Mouse (Mus musculus) urinary bladder, postnatal 14 days (tissue): ENCODE measurements around the gene Itga9.

Experiments used
- DNase-seq: peaks from one replicate; pipeline ENCODE4 v3.0.0; 2021; ENCODE audit warnings: low spot score

Gene Itga9

GRCm38 (mm10) chr9:118822186-118822555 is 215.7 kb downstream of the Itga9 start:
- no peak for DNase-seq

DNA sequence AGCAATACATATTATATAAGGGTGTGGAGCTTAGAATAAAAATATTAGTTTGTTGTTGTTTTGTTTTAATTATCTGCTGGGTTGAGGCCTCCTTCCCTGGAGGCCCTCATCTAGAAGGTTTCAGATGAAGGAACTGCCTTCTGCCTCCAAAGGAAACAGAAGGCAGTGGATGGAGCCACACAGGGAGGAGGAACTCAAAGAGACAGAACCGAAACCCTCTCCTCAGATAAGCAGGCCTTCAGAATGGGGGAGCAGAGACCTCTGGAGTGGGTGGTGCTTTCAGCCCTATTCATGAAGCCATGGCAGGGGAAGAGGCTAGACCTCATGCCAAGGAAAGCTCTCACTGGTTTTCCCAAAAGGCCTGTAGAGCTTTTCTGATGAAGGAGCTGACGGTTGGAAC is 216.1 kb downstream of the Itga9 start:
- DNase-seq, result no peak

- DNase-seq, result peak; percentile 13
Measured at GRCm38 (mm10) chr9:118831080-118831479, 224.6 kb downstream of the Itga9 start.

- DNase-seq, result no peak
Measured at GRCm38 (mm10) chr9:118832533-118832932, 226.0 kb downstream of the Itga9 start.

DNA sequence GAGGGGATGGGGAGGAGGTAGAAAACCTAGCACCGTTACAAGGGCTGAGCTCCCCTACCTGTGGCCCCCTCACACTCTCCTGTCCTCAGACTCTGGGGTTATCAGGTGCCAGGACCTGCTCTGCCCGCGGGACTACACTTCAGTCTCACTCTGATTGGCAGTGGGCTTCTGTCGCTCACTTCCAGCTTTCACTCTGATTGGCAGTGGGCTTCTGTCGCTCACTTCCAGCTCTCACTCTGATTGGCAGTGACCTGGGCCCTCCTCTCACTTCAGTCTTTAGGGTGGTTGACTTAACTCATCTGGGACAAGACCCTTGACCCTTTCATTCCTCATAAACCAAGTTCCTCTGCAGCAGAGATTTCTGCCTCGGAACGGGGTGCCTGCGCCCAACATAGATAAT is 226.9 kb downstream of the Itga9 start:
- no peak for DNase-seq

GRCm38 (mm10) chr9:118838910-118839667 is 232.6 kb downstream of the Itga9 start:
- DNase-seq, result no peak

DNA sequence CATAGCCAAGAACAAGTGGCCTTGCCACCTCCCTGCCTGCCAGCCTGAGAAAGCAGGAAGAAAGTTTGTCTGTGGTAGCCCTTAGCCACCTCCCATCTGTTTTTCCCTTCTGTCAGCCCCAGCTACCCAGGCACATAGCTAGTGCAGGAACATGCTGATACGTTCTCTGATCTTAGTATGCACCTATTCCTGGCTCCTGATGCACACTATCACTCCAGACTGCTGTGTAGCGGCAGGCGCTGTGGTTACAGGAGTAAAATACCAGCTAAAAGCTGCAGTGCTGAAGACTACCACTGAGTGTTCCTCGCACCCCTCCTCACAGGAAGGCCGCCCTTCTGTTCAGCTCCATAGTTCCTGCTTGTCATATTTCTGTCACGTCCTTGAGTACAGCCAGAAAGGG is 234.8 kb downstream of the Itga9 start:
- DNase-seq, result no peak

- DNase-seq, result no peak
Measured at GRCm38 (mm10) chr9:118841907-118842432, 235.5 kb downstream of the Itga9 start.

GRCm38 (mm10) chr9:118843711-118844110 is 237.2 kb downstream of the Itga9 start:
- DNase-seq, result no peak

DNA sequence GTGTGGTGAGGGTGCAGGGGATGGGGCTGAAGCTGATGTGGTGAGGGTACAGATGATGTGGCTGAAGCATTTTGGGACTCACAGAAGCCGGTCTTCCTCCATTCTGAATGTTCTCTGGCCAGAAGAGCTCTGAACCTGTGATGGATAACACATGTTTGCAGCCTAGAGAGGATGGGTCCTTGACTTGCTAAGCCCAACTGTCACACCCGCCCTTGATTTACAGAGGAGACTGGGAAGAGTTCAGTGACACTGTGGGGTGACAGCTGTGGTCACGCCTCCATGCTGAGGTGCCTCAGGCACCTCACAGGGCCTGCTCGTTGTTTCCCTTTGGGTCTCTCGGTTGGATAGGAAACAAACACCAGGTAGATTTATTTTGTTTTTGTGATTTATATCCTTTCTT is 238.5 kb downstream of the Itga9 start:
- DNase-seq, result no peak

DNA sequence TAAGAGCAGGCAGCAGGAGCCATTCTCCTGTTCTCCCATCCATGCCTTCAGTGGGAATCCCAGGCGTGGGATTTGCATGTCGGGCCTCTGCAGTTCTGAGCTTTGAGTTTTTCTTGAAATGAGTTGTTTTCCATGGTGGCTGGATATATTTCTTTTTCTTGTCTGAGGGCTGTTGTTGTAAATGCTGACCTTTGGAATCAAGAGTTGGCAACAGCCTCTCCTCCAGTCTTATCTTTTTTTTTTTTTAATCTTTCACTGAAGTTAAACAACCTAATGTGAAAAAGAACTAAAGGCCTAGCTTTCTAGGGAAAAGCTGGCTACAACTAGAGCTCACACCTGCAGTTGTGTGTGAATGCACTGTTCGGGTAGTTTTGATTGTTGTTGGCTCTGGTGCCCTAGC is 240.3 kb downstream of the Itga9 start:
- DNase-seq, result no peak

GRCm38 (mm10) chr9:118856665-118857064 is 250.2 kb downstream of the Itga9 start:
- DNase-seq, result no peak

DNA sequence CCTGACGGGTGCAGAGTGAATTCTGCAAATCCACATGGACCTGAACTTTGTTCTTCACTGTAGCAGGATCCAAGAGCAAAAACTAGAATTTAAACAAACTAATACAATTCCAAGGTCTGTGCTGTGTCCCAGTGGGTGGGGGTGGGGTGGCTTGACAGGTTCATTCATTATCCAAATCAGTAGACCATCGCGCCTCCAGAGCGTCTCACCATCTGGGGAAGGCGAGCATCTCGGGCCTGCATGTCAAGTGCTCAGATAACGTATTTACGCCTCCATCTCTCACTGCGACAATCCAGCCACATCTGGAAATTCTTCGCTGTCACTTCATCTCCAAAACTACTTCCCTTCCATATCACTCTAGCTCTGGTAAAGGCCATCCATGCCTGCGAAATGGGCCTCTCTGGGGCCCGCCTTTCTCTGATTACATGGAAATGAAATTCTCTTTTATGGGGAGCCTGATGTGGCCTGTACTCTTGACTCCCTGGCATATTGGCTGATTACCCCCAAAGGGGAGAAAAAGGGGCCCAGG is 254.2 kb downstream of the Itga9 start:
- no peak for DNase-seq

DNA sequence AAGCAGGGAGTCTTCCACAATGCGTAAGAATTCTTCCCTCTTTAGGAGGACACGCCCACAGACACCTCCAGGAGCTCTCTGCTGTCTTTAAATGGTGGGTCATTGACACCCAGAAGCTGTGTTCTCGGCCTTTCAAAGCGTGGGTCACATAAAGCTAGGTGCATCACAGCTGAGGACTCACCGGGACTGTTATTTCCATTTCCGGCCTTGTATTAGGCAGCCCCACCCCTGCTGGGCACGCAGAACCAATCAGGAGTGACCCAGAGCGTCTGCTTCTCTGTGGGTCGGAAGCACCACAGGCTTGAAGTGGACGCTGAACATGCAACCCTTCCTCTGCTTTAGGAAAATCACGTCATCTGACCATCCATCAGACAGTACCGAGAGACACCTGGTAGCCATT is 255.7 kb downstream of the Itga9 start:
- no peak for DNase-seq

GRCm38 (mm10) chr9:118862852-118863260 is 256.4 kb downstream of the Itga9 start:
- DNase-seq, result no peak

DNA sequence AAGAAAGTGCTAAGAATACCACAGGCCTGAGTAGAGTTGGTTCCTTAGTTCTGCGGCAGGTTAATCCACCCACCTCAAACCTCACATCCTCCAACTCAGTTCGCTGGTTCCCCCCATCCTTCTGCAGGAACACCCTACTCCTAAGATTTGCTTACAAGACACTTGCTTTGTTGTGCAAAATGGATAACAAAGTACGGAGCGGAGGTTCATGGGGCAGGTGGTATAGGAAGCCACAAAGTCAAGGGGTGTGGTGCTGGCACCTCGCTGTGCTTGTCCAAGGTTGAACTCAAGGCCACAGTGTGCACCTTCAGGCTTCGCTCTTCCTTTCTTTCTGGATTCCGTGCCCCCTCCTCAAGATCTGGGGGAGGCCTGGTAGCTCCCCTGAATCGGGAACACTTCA is 257.0 kb downstream of the Itga9 start:
- DNase-seq, result no peak

DNA sequence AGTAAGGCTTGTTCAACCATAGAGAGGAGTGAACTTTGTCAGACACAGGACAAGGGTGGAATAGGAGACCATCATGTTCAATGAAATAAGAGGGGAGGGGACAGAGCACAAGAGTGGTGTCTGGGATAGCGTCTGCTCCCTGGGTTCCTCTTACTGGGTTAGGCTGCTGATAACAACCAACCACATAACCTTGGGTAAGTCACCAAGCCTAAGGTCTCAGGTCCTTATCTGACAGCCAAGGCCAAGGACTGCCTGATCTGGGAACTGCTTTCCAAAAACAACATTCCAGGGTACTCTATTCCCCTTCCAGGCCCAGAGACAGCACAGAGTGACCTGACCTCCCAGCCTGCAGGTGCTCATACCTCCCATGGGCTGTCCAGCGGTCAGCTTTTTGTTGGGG is 260.5 kb downstream of the Itga9 start:
- DNase-seq, result no peak

DNA sequence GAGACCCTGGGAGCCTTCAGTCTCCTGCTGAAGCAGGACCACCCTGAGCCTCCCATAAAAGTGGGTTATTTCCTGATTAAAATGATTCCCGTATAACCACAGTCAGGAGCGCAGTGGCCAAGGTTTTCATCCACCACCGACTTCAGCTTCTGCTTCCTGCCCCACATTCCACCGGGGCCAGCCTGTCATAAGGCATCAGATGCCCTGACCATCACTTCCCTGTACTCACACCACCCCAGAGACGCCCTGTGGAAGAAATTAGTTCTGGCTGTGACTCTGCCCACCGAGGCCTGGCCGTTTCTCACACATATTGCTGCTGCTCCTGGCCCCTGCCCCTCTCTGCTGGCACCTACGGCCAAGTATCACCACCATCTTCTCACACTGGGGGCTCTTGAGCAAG is 261.4 kb downstream of the Itga9 start:
- no peak for DNase-seq

DNA sequence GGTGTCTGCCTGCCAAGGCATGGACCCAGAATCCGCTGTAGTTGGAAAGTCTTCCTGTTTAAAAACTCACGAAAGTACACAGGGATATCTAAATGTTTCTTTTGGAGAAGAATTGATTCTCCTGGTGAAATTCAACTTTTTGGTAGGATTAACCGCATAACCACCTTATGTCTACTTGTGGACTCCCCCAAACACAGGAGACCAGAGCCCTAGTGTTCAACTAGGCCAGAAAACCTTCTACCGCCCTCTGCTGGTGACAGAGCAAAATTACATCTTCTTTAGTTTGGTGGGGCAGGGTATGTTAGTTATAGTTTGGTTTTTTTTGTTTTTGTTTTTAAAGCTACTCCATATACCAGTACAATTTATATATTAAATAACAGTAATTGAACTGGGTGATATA is 264.6 kb downstream of the Itga9 start:
- DNase-seq, result peak; percentile 33

- DNase-seq, result no peak
Measured at GRCm38 (mm10) chr9:118873031-118873430, 266.5 kb downstream of the Itga9 start.

- no peak for DNase-seq
Measured at GRCm38 (mm10) chr9:118873596-118873995, 267.1 kb downstream of the Itga9 start.

DNA sequence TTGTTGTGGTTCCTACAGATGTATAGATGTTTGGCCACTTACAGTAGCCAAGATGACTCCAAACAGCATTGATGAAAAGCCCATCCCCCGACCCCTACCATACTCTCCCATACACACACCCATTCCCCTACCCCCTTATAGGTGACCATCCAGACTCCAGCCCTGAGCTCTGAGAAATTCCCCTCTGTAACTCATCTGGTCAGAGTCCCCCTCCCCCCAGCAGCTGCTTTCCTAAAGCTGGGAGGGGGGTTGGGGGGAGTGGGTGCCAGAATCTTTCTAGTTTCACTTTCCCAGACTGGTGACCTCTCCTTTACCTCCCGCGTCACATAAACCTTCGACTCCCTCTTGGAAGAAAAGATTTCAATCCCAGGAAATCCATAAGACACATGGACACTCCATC is 269.2 kb downstream of the Itga9 start:
- no peak for DNase-seq

DNA sequence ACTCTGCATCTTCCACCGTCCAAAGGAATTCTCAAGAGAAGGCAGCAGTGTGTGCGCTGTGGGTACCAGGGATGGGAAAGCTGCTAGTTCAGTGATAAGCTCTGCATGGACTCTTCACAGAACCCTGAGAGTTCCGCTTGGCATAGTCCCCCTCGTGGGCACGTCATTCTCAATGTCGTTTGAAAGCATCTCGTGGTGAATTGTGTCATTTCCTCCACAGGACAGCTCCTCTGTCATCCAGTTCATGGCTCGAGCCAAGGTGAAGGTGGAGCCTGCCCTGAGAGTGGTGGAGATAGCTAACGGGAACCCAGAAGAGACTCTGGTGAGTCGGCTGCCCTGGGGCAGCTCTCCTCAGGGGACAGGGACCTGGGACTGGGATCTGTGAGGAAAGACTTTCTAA is 270.4 kb downstream of the Itga9 start:
- no peak for DNase-seq
